ENCODE assay signal across 29 mouse cellular contexts in the genomic region with DNA sequence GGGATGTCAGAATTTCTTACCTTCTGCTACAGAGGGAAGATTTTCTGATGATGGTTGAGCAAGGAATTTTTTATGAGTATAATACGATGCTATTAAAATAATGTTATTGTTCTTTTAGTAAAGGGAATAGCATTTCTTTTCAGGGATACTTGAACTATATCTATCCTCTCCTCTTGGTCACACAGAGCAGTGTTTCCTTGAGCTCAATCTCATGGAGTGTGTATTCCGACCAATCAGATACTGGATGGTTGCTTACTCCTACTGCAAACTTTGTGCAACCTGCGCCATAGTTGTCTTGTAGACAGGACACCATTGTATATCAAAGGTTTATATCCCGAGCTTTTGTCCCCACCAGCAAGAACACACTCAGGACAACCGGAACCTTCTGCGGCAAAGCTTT. TPM values are rescaled to one million over a fixed set of nuclear protein-coding genes. Genes with fewer than 3 reads are reported as not detected.
"Had no signal": no experiment of that assay in that cellular context is flagged by ENCODE, and none has a peak within 500 bp of the region (broad histone marks: within the 10 kb centered on the region; RNA-seq: fewer than 3 reads in every experiment).

No protein-coding gene starts in this region.

- H3K4me3 ChIP-seq: layer of hippocampus, adult 2 months; limb, embryonic 10.5 days; limb, embryonic 13.5 days; megakaryocyte, embryonic 14.5 days; midbrain, embryonic 10.5 days; midbrain, embryonic 13.5 days had no signal

- H3K36me3 ChIP-seq: limb, embryonic 10.5 days; limb, embryonic 13.5 days; midbrain, embryonic 10.5 days; midbrain, embryonic 13.5 days had no signal

- H3K4me2 ChIP-seq: limb, embryonic 13.5 days; lung, embryonic 14.5 days; midbrain, embryonic 13.5 days had no signal

- ATAC-seq: liver, postnatal 0 days; lung, postnatal 0 days; midbrain, embryonic 13.5 days; midbrain, embryonic 16.5 days had no signal

- H3K27ac ChIP-seq: kidney, postnatal 0 days; layer of hippocampus, adult 2 months; limb, embryonic 10.5 days; limb, embryonic 13.5 days; liver, embryonic 14.5 days; macrophage; midbrain, embryonic 10.5 days; midbrain, embryonic 13.5 days had no signal

- DNase-seq: kidney, adult 2 months; kidney, postnatal 25 days; layer of hippocampus, adult 9-11 months; liver; liver, postnatal 0 days; lung, embryonic 14.5 days; right cerebral cortex, adult 18-20 months; right cerebral cortex, postnatal 14 days; right cerebral cortex, postnatal 4 days; thymus, postnatal 25 days had no signal

- H3K9ac ChIP-seq: limb, embryonic 13.5 days; liver, embryonic 14.5 days; liver, postnatal 0 days; lung, embryonic 14.5 days; midbrain, embryonic 13.5 days had no signal

- H3K4me1 ChIP-seq: limb, embryonic 10.5 days; limb, embryonic 13.5 days; megakaryocyte, embryonic 14.5 days; midbrain, embryonic 10.5 days; midbrain, embryonic 13.5 days had no signal

- H3K27me3 ChIP-seq: limb, embryonic 13.5 days; megakaryocyte, embryonic 14.5 days; midbrain, embryonic 13.5 days had no signal

RNA-seq across cellular contexts. Expression of gene Vmn2r115, which starts 12.9 kb away (rescaled TPM):
- total RNA-seq: layer of hippocampus, adult 2 months; left cerebral cortex, adult 18-20 months; left cerebral cortex, postnatal 25 days had no signal
- polyA plus RNA-seq: kidney, adult 2 months; kidney, embryonic 14.5 days; kidney, postnatal 0 days; large intestine, adult 2 months; limb, embryonic 10.5 days; limb, embryonic 13.5 days; liver, embryonic 14.5 days; liver, postnatal 0 days; lung, embryonic 14.5 days; lung, postnatal 0 days; macrophage; midbrain, embryonic 10.5 days; midbrain, embryonic 13.5 days; midbrain, embryonic 16.5 days; neural tube, embryonic 11.5 days; neural tube, embryonic 14.5 days; thymus, postnatal 0 days had no signal

RNA-seq across cellular contexts. Expression of gene Vmn2r114, which starts 18.3 kb away (rescaled TPM):
- total RNA-seq: layer of hippocampus, adult 2 months; layer of hippocampus, postnatal 25 days; left cerebral cortex, adult 18-20 months; left cerebral cortex, postnatal 25 days had no signal
- polyA plus RNA-seq: kidney, adult 2 months; kidney, embryonic 14.5 days; kidney, postnatal 0 days; large intestine, adult 2 months; limb, embryonic 10.5 days; limb, embryonic 13.5 days; liver, embryonic 14.5 days; liver, postnatal 0 days; lung, embryonic 14.5 days; lung, postnatal 0 days; macrophage; midbrain, embryonic 10.5 days; midbrain, embryonic 13.5 days; midbrain, embryonic 16.5 days; neural tube, embryonic 11.5 days; neural tube, embryonic 14.5 days; thymus, postnatal 0 days had no signal

RNA-seq across cellular contexts. Expression of gene Vmn2r116, which starts 53.7 kb away (rescaled TPM):
- total RNA-seq: layer of hippocampus, adult 2 months; layer of hippocampus, postnatal 25 days; left cerebral cortex, adult 18-20 months; left cerebral cortex, postnatal 25 days had no signal
- polyA plus RNA-seq: kidney, adult 2 months; kidney, embryonic 14.5 days; kidney, postnatal 0 days; large intestine, adult 2 months; limb, embryonic 10.5 days; limb, embryonic 13.5 days; liver, embryonic 14.5 days; liver, postnatal 0 days; lung, embryonic 14.5 days; lung, postnatal 0 days; macrophage; midbrain, embryonic 10.5 days; midbrain, embryonic 13.5 days; midbrain, embryonic 16.5 days; neural tube, embryonic 11.5 days; neural tube, embryonic 14.5 days; thymus, postnatal 0 days had no signal
